Mouse (Mus musculus) C2C12 (cell line): ENCODE results near the gene Slc38a8.
A peak's percentile ranks its signal among the peaks of the same experiment; 100 is the strongest.

Source experiments
- CEBPB ChIP-seq: IDR thresholded peaks from one replicate; pipeline ENCODE4 v1.6.1; 2011; ENCODE audit warnings: low read depth, mild to moderate bottlenecking, control low read depth, moderate library complexity
- CTCF ChIP-seq: IDR thresholded peaks from one replicate; pipeline ENCODE4 v1.5.1; 2011; ENCODE audit not compliant: control insufficient read depth, insufficient read depth, insufficient read length
- FOSL1 ChIP-seq: IDR thresholded peaks from one replicate; pipeline ENCODE4 v1.8.0; 2011; ENCODE audit warnings: mild to moderate bottlenecking, low read length; ENCODE audit not compliant: poor library complexity, insufficient read depth, severe bottlenecking
- MAX ChIP-seq: IDR thresholded peaks from one replicate; pipeline ENCODE4 v1.6.1; 2011; ENCODE audit warnings: mild to moderate bottlenecking, control low read depth
- MYOD1 ChIP-seq: IDR thresholded peaks from one replicate; pipeline ENCODE4 v1.6.1; 2011; ENCODE audit warnings: low read depth; ENCODE audit not compliant: control insufficient read depth, insufficient read length
- MYOG ChIP-seq: IDR thresholded peaks from one replicate; pipeline ENCODE4 v1.6.1; 2011; ENCODE audit not compliant: control insufficient read depth, insufficient read length; ENCODE audit errors: extremely low read depth
- USF1 ChIP-seq: IDR thresholded peaks from one replicate; pipeline ENCODE4 v1.6.1; 2011; ENCODE audit warnings: low read depth, mild to moderate bottlenecking, control low read depth, moderate library complexity

- peak; percentile 21 for TF ChIP-seq CTCF
- no peak for TF ChIP-seq MAX
- TF ChIP-seq MYOG = no peak
- TF ChIP-seq MYOD1 = no peak
- TF ChIP-seq USF1 = no peak
- TF ChIP-seq CEBPB = no peak
- TF ChIP-seq FOSL1 = no peak
Measured at GRCm38 (mm10) chr8:119446211-119446989, 55.1 kb downstream of the Slc38a8 start, which contains the start of gene Necab2.
